Mouse (Mus musculus) layer of hippocampus, adult 8-10 months (tissue): Measurements from ENCODE around the gene Gm12666. TPM values are rescaled to one million over a fixed set of nuclear protein-coding genes. Genes with fewer than 3 reads are reported as not detected.
"Not testable (repeated sequence)": the region's sequence is repeated elsewhere in the genome, so short reads cannot be mapped to it uniquely, and the experiment has no call there.

Source experiments
- DNase-seq, 2 experiments: peaks; one replicate each; pipeline ENCODE4 v3.0.0; 2022; ENCODE audit warnings: low spot score in 2 of 2
- total RNA-seq, 4 experiments: library from RNA; stranded (reverse); gene quantifications; 2 replicates each; pipeline ENCODE4 v1.2.4; 2022

Gm12666 gene
- total RNA-seq, result 1 to 10 TPM in 3 of 4 experiments, under 1 TPM in 1; 0.76 to 2.2 (median 1.8) TPM

DNA sequence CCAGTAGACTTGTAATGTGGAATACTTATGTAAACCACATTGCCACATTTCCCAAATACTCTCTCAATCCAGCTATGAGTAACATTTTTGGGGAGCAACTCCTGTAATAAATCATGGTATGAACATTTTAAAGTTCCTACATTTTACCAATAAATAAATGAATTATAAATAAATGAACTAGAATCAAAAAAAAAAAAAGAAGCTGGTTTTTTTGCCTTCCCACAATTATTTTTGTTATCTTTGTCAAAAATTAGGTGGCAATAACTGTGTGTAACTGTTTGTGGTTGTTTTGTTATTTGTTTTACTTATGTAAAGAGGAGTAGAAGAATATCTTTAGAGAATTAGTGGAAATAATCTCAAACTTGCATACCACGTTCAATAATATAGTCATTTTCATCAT, at the start of gene Gm12666:
Gene Gm12666 (minus strand): TSS at position 101 of the 400 bp plus-strand sequence.
- not testable (repeated sequence) for DNase-seq

DNA sequence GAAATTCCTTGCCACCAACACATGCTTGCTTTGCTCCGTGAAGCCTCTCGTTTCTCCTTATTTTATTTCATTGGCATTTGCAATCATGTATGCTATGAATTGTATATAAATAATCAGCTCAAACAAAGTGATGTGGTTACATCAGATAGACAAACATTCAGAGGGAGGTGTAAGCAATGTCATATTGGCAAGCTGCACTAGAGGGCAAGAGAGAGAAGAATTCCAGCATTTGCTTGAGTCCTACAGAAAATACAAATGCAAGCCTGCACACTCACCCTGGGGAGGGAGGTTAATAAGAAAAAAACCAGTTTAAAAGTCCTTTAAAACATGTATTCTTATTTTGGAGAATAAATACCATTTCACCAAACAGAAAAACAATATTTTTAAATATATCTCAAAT, 34.8 kb upstream of the Gm12666 start:
- DNase-seq, result no peak

DNA sequence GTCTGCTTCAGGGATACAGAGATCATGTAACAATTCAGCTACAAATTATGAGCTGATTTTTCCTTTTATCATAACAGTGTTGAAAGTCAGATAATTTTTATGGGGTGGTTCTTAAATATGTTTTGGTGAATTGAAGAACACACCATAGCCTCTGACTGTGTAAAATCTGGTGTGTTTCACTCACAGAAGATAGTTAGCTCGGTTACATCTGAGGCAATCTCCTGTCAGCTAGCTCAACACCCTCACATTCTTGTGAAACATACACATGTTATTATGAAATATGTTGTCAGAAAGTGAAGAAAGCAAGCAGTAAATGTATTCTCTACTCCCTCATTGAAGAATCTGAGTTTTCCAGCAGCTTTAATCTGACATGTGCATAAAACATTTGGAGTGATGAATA, 24.7 kb upstream of the Gm12666 start:
- no peak for DNase-seq

DNA sequence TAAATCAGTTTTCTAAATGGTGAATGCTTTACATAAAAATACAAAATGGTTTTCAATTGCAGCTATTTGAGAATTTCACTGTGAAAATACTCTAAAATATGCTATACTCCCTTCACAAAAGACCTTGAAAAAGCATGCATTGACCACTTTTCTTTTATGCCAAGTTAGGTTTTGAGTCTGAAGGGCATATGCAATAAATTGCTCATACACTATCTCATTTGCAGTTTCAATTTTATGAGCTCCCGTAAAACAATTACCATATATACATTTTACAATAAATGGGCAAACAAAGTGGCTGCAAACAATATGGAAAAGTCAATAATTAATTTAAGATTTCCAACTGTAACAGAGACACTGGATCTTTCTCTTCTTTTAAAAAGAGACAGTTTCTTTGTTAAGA, 38.9 kb downstream of the Gm12666 start:
- no peak for DNase-seq

DNA sequence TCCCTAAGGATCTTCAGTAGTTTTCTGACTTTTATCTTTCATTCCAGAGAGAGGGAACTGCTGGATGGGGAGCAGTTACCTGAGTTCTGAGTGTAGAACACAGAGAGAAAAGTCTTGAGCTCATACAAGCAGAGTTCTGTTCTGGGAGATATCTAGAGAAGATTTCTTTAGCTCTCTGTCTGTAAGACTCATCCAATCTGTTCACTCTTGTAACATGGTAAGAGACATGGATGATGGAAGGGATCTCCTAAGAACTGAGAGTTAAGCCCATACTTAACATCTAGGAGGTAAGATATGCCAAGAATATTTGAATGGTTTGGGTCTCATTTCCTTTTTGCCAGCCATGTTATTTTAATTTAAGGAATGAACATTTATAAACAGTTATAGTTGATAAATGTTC, 44.4 kb downstream of the Gm12666 start, which contains the start of gene Izumo3:
Gene Izumo3 (minus strand): TSS at position 101 of the 400 bp plus-strand sequence.
- no peak for DNase-seq

Other genes with a start within 250 kb of the Gm12666 start
- not detected for gene Izumo3, start 44.5 kb downstream of the Gm12666 start, total RNA-seq